Mouse (Mus musculus) CD4-positive, CD25-positive, alpha-beta regulatory T cell, adult 9 weeks (primary cell): ENCODE measurements around the gene Plin3. TPM values are rescaled to one million over a fixed set of nuclear protein-coding genes. Genes with fewer than 3 reads are reported as not detected.

Source experiments
- polyA plus RNA-seq: library from polyadenylated mRNA; unstranded; fragments of 100-300 nt; shearing (Covaris generic); gene quantifications from one replicate; pipeline ENCODE4 v1.2.1, GENCODE M21; 2017

The Plin3 gene
- 42.3 TPM for polyA plus RNA-seq

GRCm38 (mm10) chr17:56292531-56293222 lies at the start of gene Plin3:
Plin3 (minus strand) TSS chr17:56292873.

GRCm38 (mm10) chr17:56325450-56326152 lies 32.9 kb upstream of the Plin3 start, which contains the start of gene Kdm4b:
Kdm4b (plus strand) TSS chr17:56326062.

DNA sequence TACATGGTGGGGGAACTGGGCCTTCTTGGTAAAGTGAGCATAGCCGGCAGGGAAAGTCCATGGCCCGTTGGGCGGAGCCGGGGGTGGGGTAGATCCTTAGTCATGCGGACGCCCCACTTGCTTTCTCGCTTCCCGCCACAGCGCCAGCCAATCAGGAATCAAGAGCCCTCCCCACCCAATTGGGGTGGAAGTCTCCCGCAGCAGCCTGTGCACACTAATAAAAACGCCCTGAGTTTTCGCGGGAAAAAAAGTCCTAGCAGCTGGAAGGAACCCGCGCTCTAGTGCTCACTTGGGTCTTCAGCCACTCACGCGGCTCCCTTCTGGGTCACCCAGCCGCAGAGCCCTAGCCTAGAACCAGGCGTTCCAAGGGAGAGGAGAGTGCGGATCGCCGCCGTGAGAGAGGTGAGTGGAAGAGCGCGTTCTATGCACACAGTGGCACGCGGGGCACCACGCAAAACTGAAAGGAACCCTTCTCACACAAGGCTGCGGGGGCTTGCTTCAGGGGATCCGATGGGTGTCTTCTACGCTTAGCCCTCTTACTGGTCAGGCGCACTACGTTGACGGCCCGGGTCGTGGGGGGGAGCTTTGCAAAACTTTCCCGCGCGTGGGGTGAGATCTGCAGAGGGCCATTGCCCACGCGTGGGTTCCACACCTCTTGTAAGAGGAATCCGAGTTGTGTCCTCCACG lies 10.6 kb upstream of the Plin3 start, which contains the start of gene Uhrf1:
Gene Uhrf1 (plus strand): TSS at position 162 of the 687 bp plus-strand sequence.

GRCm38 (mm10) chr17:56300186-56300585 lies 7.5 kb upstream of the Plin3 start, which contains the start of gene Arrdc5:
Arrdc5 (minus strand) TSS chr17:56300286.

DNA sequence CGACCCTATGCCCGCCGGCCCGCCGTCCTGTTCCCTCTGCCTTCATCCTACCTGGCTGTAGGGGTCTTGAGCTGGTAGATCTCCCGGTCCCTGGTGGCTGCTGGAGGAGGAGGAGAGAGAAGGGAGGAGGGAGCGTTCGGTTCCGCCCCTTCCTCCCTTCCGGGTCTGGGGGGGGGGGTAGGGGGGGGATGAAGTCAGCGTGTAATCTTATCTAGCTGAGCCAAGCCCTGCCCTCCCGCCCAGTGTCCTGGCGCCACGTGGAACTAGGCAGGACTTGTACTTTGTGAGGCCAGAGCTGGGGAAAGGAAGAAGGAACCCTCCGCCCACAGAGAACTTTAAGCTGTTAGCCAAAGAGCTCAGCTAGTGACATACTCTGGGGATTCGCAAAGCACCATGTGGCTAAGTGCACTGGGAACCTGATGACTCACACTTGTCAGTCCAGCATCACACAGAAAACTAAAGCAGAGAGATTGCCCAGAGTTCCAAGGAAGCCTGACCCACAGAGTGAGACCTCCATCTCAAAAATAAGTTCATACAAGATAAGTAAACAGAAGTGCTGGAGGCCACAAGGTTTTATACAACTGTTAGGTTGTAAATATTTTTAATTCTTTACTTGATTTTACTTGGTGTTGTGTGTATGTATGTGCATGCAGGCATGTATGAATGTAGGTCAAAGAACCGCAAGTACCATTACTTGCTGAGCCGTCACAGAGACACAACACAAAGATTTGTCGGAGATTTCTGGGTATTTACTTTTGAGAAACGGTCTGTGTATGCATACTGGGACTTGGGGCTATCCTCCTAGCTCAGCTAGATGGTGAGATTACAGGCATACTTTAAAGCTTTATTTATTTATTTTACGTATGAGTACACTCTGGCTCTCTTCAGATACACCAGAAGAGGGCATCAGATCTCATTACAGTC lies 15.8 kb downstream of the Plin3 start, which contains the start of gene Ticam1:
Gene Ticam1 (minus strand): TSS at position 144 of the 924 bp plus-strand sequence.

DNA sequence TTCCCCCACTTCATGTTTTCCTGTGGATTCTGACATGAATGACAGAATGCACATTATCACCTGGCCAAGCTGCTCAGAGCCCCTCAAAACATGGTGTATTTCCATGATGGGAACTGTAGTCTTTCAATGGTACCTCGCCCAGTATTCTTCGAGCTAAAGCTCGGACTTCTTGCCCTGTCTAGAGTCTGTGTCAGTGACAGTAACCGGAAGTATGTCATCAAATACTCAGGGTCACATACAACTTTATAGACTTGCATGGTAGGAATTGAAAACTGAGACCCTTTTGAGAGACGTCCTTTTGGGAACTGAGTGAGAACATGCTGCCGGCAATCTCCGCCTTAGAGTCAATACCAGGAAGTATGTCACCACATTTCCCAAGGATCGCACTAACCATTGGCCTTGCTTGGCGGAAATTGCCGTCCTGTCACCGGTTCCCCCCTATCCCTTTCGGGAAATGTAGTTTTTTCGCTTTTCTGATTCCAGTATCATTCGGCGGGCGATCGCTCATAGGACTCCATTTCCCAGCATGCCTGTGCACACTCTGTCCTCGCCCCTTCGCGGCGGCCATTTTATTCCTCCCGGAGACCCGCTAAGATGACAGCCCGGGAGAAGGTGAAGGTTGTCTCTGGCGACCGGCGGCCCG lies 36.3 kb downstream of the Plin3 start, which contains the start of gene Fem1a:
Gene Fem1a (plus strand): TSS at position 572 of the 643 bp plus-strand sequence.

Other genes starting within 250 kb of the Plin3 start
- gene Ubxn6, start 217.8 kb downstream of the Plin3 start, polyA plus RNA-seq = 82.8 TPM
- gene Hdgfl2, start 213.2 kb downstream of the Plin3 start, polyA plus RNA-seq = 145 TPM
- gene Plin4, start 183.1 kb downstream of the Plin3 start, polyA plus RNA-seq = not detected
- not detected for gene Plin5, start 175.3 kb downstream of the Plin3 start, polyA plus RNA-seq
- gene Lrg1, start 170.9 kb downstream of the Plin3 start, polyA plus RNA-seq = not detected
- gene Sema6b, start 152.5 kb downstream of the Plin3 start, polyA plus RNA-seq = not detected
- 40.2 TPM for gene Tnfaip8l1, start 130.4 kb downstream of the Plin3 start, polyA plus RNA-seq
- gene Mydgf, start 109.0 kb downstream of the Plin3 start, polyA plus RNA-seq = 74.8 TPM
- 29.9 TPM for gene Dpp9, start 74.0 kb downstream of the Plin3 start, polyA plus RNA-seq
- 2.6 TPM for gene Fem1a, start 36.1 kb downstream of the Plin3 start, polyA plus RNA-seq
- gene Ticam1, start 16.1 kb downstream of the Plin3 start, polyA plus RNA-seq = 9.7 TPM
- gene Arrdc5, start 7.4 kb upstream of the Plin3 start, polyA plus RNA-seq = not detected
- 14.2 TPM for gene Uhrf1, start 10.4 kb upstream of the Plin3 start, polyA plus RNA-seq
- gene Kdm4b, start 33.2 kb upstream of the Plin3 start, polyA plus RNA-seq = 8.6 TPM
- gene Ptprs, start 183.6 kb upstream of the Plin3 start, polyA plus RNA-seq = 7.9 TPM
- gene Znrf4, start 219.6 kb upstream of the Plin3 start, polyA plus RNA-seq = not detected